Mouse (Mus musculus) cerebellum, adult 2 months (tissue): ENCODE data around the gene Akap12. TPM values are rescaled to one million over a fixed set of nuclear protein-coding genes. Genes with fewer than 3 reads are reported as not detected.
A peak's percentile ranks its signal among the peaks of the same experiment; 100 is the strongest.

Experiments
- DNase-seq, 2 experiments: peaks; one replicate each; pipeline ENCODE4 v3.0.0; 2021
- H3K27ac ChIP-seq: fragments of 200-500 bp; 2 replicates; pipeline ENCODE4 v1.5.1; 2012; ENCODE audit warnings: low read length, control low read depth, inconsistent platforms; ENCODE audit not compliant: insufficient read depth
- H3K27me3 ChIP-seq: fragments of 200-500 bp; 2 replicates; pipeline ENCODE4 v1.6.1; 2012; ENCODE audit warnings: inconsistent platforms, mild to moderate bottlenecking, low read length, moderate library complexity; ENCODE audit not compliant: control insufficient read depth, insufficient read depth
- H3K4me1 ChIP-seq: fragments of 200-500 bp; 2 replicates; pipeline ENCODE4 v1.6.1; 2011; ENCODE audit warnings: low read length; ENCODE audit not compliant: control insufficient read depth, insufficient read depth
- H3K4me3 ChIP-seq: fragments of 200-500 bp; replicated peaks from 2 replicates; pipeline ENCODE3; 2011; ENCODE audit warnings: mild to moderate bottlenecking, low read depth, low read length, control low read depth; ENCODE audit not compliant: insufficient read depth
- CTCF ChIP-seq: fragments of 200-500 bp; IDR thresholded peaks from 2 replicates; pipeline ENCODE4 v1.5.1; 2011; ENCODE audit warnings: low read depth, mild to moderate bottlenecking, control low read depth, low read length, moderate library complexity, borderline replicate concordance; ENCODE audit not compliant: insufficient read depth
- POLR2A ChIP-seq: fragments of 200-500 bp; IDR thresholded peaks from 2 replicates; pipeline ENCODE4 v1.6.1; 2011; ENCODE audit warnings: low read length, control low read depth, borderline replicate concordance; ENCODE audit not compliant: insufficient read depth
- WGBS: fragments of 180-500 bp; shearing (Covaris S2); methylation state at CpG from one replicate; pipeline ENCODE4 v1.1.7; 2018; 5-methylcytosine and 5-hydroxymethylcytosine counted together
- polyA plus RNA-seq: library from polyadenylated mRNA; depleted of rRNA; stranded (reverse); fragments of >200 nt; gene quantifications from 2 replicates; pipeline ENCODE4 v1.2.3, GENCODE M21; 2012

The Akap12 gene
- polyA plus RNA-seq, 1 experiment = 38.4 TPM

DNA sequence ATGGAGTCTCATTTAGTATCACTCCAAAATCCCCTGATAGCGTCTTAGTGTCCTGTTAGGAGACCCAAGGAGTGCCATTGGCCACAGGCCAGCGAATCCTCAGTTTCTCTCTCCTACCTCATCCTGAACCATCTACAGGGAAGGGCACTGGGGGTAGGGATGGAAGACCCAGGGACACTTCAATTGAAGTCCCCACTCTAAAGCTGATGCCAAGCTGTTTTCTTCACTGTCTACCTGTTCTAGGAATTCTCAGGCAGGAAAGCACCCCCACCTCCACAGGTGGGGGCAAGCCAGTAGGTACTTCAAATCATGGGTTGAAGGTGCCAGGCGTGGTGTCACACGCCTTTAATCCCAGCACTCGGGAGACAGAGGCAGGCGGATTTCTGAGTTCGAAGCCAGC, 118.1 kb downstream of the Akap12 start:
- no peak for TF ChIP-seq CTCF
- TF ChIP-seq POLR2A = no peak

GRCm38 (mm10) chr10:4386609-4387591, 120.7 kb downstream of the Akap12 start:
- WGBS = under 1% methylated on average over 121 of the region's 133 CpGs
- no peaks in the 10 kb centered on the region for H3K27me3 ChIP-seq
- DNase-seq = peak; percentile 93 to 95
- peak overlapping the region; percentile 97 for H3K27ac ChIP-seq
- peaks cover 21% of the 10 kb centered on the region; the same call in 1 of the 2 replicates for H3K4me1 ChIP-seq
- H3K4me3 ChIP-seq = peak overlapping the region; percentile 73
- TF ChIP-seq POLR2A (peak; percentile 74; the same call in 1 of the 2 replicates), CTCF (no peak)

More for the DNA sequence above, 118.1 kb downstream of the Akap12 start:
- no peaks in the 10 kb centered on the region for H3K27me3 ChIP-seq
- WGBS = 91% methylated on average over 7 of the region's 7 CpGs
- H3K4me3 ChIP-seq = no peak overlapping the region
- H3K4me1 ChIP-seq = peaks cover under 1% of the 10 kb centered on the region; the same call in 1 of the 2 replicates
- no peak overlapping the region for H3K27ac ChIP-seq
- peak in 1 of 2 experiments; percentile 18 for DNase-seq

DNA sequence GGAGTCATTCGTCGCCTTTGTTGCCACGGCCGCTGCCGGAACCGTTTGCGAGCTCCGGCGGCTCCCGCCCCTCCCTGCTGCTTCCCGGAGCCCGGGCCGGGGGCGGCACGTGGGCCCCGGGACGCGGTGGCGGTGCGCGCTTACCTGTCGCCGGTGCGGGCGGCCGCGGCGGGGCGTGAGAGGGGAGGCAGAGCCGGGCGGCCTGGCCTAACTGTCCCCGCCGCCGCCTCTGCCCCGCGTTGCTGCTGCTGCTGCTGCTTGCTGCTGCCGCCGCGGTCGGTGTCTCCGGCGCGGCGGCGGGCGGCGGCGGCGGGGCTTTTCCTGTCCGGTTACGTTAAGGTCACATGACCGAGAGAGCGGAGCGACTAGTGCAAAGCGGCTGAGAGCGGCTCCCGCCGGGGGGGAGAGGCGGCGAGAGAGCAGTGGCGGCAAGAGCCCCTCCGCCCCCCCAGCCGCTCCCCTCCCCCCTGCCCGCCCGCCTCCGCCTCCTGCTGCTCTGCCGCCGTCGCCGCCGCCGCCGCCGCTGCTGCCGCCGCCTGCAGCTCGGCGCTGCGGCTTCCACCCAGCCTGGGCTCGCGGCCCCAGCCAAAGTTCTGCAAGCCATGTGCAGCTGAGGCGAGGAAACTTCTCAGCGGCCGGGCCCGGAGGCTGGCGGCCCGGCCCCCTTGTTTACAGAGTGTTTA, 121.7 kb downstream of the Akap12 start, which contains the start of gene Zbtb2:
Zbtb2 (minus strand) TSS at position 408 of the 683 bp plus-strand sequence.
- H3K27me3 ChIP-seq = no peaks in the 10 kb centered on the region
- H3K27ac ChIP-seq = peak within 1 kb of the TSS; percentile 97
- 1% methylated on average over 72 of the region's 87 CpGs for WGBS
- TF ChIP-seq CTCF = no peak
- no peak for TF ChIP-seq POLR2A
- H3K4me3 ChIP-seq = peak within 1 kb of the TSS; percentile 68
- DNase-seq = peak; percentile 72 to 79
- H3K4me1 ChIP-seq = peaks cover 21% of the 10 kb centered on the region; the same call in 1 of the 2 replicates

GRCm38 (mm10) chr10:4388384-4388745, 122.2 kb downstream of the Akap12 start:
- H3K4me3 ChIP-seq = peak overlapping the region; percentile 68
- no peak for TF ChIP-seq POLR2A
- no peak for TF ChIP-seq CTCF
- no peak overlapping the region for H3K27ac ChIP-seq
- WGBS = under 1% methylated on average over 19 of the region's 19 CpGs
- H3K4me1 ChIP-seq = peaks cover 25% of the 10 kb centered on the region; the same call in 1 of the 2 replicates
- no peaks in the 10 kb centered on the region for H3K27me3 ChIP-seq
- DNase-seq = peak in 1 of 2 experiments; percentile 30

GRCm38 (mm10) chr10:4389036-4389435, 122.9 kb downstream of the Akap12 start:
- TF ChIP-seq POLR2A (no peak), CTCF (no peak)
- H3K27me3 ChIP-seq = no peaks in the 10 kb centered on the region
- 8% methylated on average over 10 of the region's 10 CpGs for WGBS
- DNase-seq = no peak
- no peak overlapping the region for H3K27ac ChIP-seq
- peak overlapping the region; percentile 68 for H3K4me3 ChIP-seq
- peaks cover 25% of the 10 kb centered on the region; the same call in 1 of the 2 replicates for H3K4me1 ChIP-seq

DNA sequence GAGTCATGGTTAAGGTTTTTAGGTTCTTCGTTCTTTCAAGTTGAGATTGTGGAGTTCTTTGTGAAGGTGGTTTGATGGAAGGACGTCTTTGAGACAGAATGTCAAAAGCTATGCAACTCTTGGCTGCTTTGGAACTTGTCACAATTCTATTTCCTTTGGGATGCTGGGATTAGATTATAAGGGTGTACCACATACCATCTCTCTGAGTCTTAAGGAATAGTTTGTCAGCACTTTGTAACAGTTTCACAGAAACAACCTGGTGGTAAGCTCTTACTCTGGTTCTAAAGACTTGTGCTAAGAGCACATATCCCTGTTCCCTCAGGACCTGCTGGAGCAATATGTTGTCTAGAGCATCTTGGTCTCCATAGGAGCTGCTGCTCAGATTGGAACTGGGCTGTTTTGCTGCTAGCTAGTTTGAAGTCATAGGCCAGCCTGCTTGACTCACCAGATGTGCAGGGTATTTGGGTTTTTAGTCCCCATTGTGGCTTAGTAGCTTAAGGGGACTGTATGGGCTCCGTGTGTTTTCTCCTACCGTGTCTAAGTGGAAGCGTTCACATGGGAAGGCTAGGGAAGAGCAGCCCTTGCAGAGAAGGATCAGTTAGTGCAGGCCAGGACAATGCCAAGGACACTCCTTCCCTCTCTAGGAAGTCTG, 123.4 kb downstream of the Akap12 start:
- WGBS = 12% methylated on average over 5 of the region's 5 CpGs
- peak overlapping the region; percentile 68 for H3K4me3 ChIP-seq
- no peak for TF ChIP-seq CTCF
- TF ChIP-seq POLR2A = no peak
- H3K27me3 ChIP-seq = no peaks in the 10 kb centered on the region
- no peak overlapping the region for H3K27ac ChIP-seq
- peaks cover 25% of the 10 kb centered on the region; the same call in 1 of the 2 replicates for H3K4me1 ChIP-seq
- no peak for DNase-seq

GRCm38 (mm10) chr10:4390550-4390949, 124.4 kb downstream of the Akap12 start:
- no peak overlapping the region for H3K27ac ChIP-seq
- peaks cover 29% of the 10 kb centered on the region; the same call in 1 of the 2 replicates for H3K4me1 ChIP-seq
- TF ChIP-seq CTCF (no peak), POLR2A (no peak)
- 28% methylated on average over 2 of the region's 2 CpGs for WGBS
- no peaks in the 10 kb centered on the region for H3K27me3 ChIP-seq
- no peak for DNase-seq
- no peak overlapping the region for H3K4me3 ChIP-seq
